Mouse (Mus musculus) embryonic facial prominence, embryonic 12.5 days (tissue): ENCODE data around the gene Vip. TPM values are rescaled to one million over a fixed set of nuclear protein-coding genes. Genes with fewer than 3 reads are reported as not detected.

Experiments
- ATAC-seq: fragments of 200-750 bp; cut with Nextera tagmentation; 2 replicates; pipeline ENCODE4 v1.8.0; 2017; ENCODE audit not compliant: insufficient number of reproducible peaks, insufficient read depth, low FRiP score, low TSS enrichment
- H3K27ac ChIP-seq: fragments of 300-500 bp; sonication (generic); 2 replicates; pipeline ENCODE4 v1.5.1; 2016; ENCODE audit warnings: mild to moderate bottlenecking
- H3K27me3 ChIP-seq: fragments of 300-500 bp; sonication (generic); 2 replicates; pipeline ENCODE4 v1.6.1; 2016; ENCODE audit warnings: mild to moderate bottlenecking, moderate library complexity
- H3K36me3 ChIP-seq: fragments of 300-500 bp; sonication (generic); 2 replicates; pipeline ENCODE4 v1.6.1; 2016; ENCODE audit warnings: mild to moderate bottlenecking
- H3K4me1 ChIP-seq: fragments of 300-500 bp; sonication (generic); 2 replicates; pipeline ENCODE4 v1.6.1; 2016
- H3K4me2 ChIP-seq: fragments of 300-500 bp; sonication (generic); replicated peaks from 2 replicates; pipeline ENCODE4 v1.6.1; 2016; ENCODE audit warnings: mild to moderate bottlenecking, moderate library complexity
- H3K4me3 ChIP-seq: fragments of 300-500 bp; sonication (generic); 2 replicates; pipeline ENCODE4 v1.5.1; 2016; ENCODE audit warnings: mild to moderate bottlenecking
- H3K9ac ChIP-seq: fragments of 300-500 bp; sonication (generic); 2 replicates; pipeline ENCODE4 v1.6.1; 2016; ENCODE audit warnings: mild to moderate bottlenecking, moderate library complexity
- H3K9me3 ChIP-seq: fragments of 300-500 bp; sonication (generic); 2 replicates; pipeline ENCODE4 v1.6.1; 2016; ENCODE audit warnings: mild to moderate bottlenecking, moderate library complexity
- WGBS: fragments of 180-500 bp; shearing (Covaris S2); methylation state at CpG from one replicate; pipeline ENCODE4 v1.1.7; 2016; 5-methylcytosine and 5-hydroxymethylcytosine counted together
- polyA plus RNA-seq: library from polyadenylated mRNA; unstranded; fragments of >200 nt; fragmentation: Nextera tagmentation; extraction: Ambion mirVana; gene quantifications from 2 replicates; pipeline ENCODE4 v1.2.1, GENCODE M21; 2016

The Vip gene
- polyA plus RNA-seq, 1 experiment from 2014 or later = 0.29 TPM

DNA sequence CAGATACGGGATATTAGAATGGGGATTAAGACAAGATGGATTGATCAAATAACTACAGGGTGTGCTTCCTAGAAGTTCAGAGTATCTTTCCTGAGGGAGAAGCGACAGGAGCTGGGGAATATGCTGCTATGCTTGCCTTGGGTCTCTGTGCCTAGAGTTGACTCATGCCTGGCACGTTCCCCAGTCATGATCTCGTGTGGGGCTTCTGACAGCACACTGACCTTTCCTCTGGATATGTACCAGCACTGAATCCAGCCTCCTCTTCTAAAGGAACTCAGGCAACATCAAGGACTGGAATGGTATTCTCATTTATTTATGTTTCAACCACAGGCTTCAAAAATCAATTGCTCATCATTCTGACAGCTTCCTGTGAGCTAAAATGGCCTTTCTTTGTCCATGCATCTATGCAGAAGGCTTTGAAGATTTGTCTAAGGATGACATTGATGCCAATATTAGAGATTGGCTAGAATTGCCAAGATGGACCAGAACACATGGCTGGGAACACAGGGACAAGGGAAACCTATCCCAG lies 5.3 kb upstream of the Vip start:
- Histone ChIP-seq H3K27ac (no peak overlapping the region), H3K9ac (no peak overlapping the region), H3K36me3 (no peaks in the 10 kb centered on the region), H3K4me2 (no peak overlapping the region), H3K9me3 (no peaks in the 10 kb centered on the region), H3K4me3 (no peak overlapping the region), H3K4me1 (no peaks in the 10 kb centered on the region), H3K27me3 (no peaks in the 10 kb centered on the region)
- ATAC-seq = no peak
- 85% methylated on average over 4 of the region's 4 CpGs for WGBS

DNA sequence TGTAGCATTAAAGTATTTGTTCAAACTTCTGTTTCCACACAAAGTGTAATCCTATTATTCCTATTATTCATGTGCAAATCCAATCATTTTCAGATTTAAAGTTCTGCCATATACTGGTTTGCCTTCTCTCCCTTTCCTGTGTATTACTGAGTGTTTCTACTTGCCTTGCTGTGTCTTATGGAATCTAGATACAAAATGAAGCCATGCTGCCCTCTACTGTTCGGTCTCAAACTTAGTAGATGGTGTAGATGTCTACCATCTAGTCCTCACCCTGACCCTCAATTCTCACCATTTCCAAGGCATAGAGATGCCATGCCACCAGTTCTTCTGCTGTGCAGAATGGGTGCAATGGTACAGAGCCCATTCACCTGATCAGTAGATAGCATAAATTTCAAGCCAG lies 4.7 kb upstream of the Vip start:
- Histone ChIP-seq H3K27ac (no peak overlapping the region), H3K4me2 (no peak overlapping the region), H3K36me3 (no peaks in the 10 kb centered on the region), H3K9me3 (no peaks in the 10 kb centered on the region), H3K9ac (no peak overlapping the region), H3K4me1 (no peaks in the 10 kb centered on the region), H3K27me3 (no peaks in the 10 kb centered on the region), H3K4me3 (no peak overlapping the region)
- ATAC-seq = no peak
- WGBS = 38% methylated on average over 1 of the region's 1 CpGs

DNA sequence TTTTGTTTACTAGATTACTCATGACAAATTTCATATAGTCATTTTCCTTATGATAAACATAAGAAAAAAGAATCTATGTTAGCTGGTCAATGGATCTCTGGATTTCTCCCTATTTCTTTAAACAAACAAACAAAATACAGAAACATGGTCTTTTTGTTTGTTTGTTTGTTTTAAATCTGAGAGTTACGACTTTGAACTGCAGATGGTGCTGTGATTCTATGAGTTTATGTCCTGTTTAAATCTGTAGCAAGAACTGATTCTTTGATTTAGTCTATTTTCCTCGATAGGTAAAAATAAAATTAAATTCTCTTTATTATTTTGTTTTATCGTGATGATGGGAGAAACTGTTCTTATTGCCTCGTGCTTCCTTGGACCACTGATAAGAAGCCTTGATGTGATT lies 1.7 kb upstream of the Vip start:
- no peak for ATAC-seq
- Histone ChIP-seq H3K4me3 (no peak overlapping the region), H3K4me1 (no peaks in the 10 kb centered on the region), H3K27ac (no peak overlapping the region), H3K27me3 (no peaks in the 10 kb centered on the region), H3K36me3 (no peaks in the 10 kb centered on the region), H3K9ac (no peak overlapping the region), H3K4me2 (no peak overlapping the region), H3K9me3 (no peaks in the 10 kb centered on the region)
- WGBS = 78% methylated on average over 4 of the region's 4 CpGs

DNA sequence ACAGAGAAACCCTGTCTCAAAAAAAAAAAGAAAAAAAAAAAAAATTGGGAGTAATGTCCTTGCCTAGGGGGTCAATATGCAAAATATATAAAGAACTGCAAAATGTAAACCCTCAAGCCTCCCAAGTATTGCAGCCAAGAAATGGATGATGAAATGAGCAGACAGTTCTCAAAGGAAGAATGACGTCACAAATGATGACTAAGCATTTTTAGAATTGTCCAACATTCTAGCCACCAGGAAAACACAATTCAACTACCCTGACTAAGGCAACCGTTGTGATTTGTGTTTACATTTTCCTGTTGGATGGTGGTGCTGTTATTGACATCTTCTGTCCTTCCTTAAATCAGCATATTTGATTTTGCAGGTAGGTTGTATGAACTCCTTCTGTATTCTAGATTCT lies 42.3 kb downstream of the Vip start:
- ATAC-seq = no peak
- Histone ChIP-seq H3K27me3 (no peaks in the 10 kb centered on the region), H3K4me1 (no peaks in the 10 kb centered on the region), H3K9me3 (no peaks in the 10 kb centered on the region), H3K36me3 (no peaks in the 10 kb centered on the region), H3K4me2 (no peak overlapping the region), H3K4me3 (no peak overlapping the region), H3K27ac (no peak overlapping the region), H3K9ac (no peak overlapping the region)
- 77% methylated on average over 2 of the region's 2 CpGs for WGBS

DNA sequence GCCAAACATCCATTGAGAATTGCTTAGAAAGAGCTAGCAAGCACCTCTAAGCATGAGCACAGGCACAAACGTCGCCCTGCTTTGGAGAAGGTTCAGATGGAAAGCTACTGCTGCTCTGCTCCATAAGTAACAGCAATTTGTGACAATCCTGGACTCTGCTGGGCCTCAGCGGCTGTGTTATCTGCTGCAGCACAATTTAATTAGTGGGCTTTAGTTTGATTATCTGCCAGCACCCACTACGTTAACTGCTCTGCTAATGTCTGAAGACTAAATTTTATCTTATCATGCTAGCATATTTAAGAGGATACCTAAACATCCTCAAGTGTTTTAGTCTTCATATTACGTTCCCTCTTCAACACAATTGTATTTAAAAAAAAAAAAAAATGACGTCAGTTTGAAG lies 46.6 kb downstream of the Vip start:
- H3K9me3 ChIP-seq = no peaks in the 10 kb centered on the region
- H3K27ac ChIP-seq = no peak overlapping the region
- no peak overlapping the region for H3K9ac ChIP-seq
- no peak overlapping the region for H3K4me2 ChIP-seq
- no peak for ATAC-seq
- no peaks in the 10 kb centered on the region for H3K27me3 ChIP-seq
- 71% methylated on average over 6 of the region's 6 CpGs for WGBS
- no peak overlapping the region for H3K4me3 ChIP-seq
- no peaks in the 10 kb centered on the region for H3K36me3 ChIP-seq
- H3K4me1 ChIP-seq = no peaks in the 10 kb centered on the region

DNA sequence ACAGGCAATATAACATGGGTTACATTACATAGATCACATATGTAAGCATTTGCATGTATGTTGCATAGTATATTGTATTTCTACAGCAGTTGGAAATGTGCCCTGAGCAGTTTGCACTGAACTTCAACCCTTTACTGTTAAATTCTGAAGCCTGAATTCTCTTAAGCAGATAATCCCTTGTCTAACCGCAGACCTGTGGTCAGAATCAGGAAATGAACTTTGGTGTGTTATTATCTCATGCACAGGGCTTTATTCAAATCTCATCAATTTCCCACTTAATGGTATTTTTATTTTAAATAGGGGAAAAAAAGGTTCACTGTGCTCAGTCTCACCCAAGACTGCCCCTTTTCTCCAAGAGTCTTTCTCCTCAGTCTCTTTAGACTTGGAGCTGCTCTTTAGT lies 55.3 kb downstream of the Vip start:
- Histone ChIP-seq H3K27me3 (no peaks in the 10 kb centered on the region), H3K4me2 (no peak overlapping the region), H3K4me3 (no peak overlapping the region), H3K9ac (no peak overlapping the region), H3K27ac (no peak overlapping the region), H3K36me3 (no peaks in the 10 kb centered on the region), H3K9me3 (no peaks in the 10 kb centered on the region), H3K4me1 (no peaks in the 10 kb centered on the region)
- no peak for ATAC-seq
- 63% methylated on average over 1 of the region's 1 CpGs for WGBS

Other genes with a start within 250 kb of the Vip start
- 5.8 and 7.0 TPM in 2 replicates for gene Syne1, start 87.7 kb upstream of the Vip start, polyA plus RNA-seq
- 3.9 and 4.4 TPM in 2 replicates for gene Myct1, start 45.4 kb upstream of the Vip start, polyA plus RNA-seq
- gene Fbxo5, start 166.4 kb downstream of the Vip start, polyA plus RNA-seq = 79.1 and 79.8 TPM in 2 replicates
- gene Mtrf1l, start 184.7 kb downstream of the Vip start, polyA plus RNA-seq = 14.9 and 19.0 TPM in 2 replicates